ENCODE assay signal across 1 mouse cellular context in genomic region chr2:91101124-91101740, GRCm38 (mm10).
A peak's percentile ranks its signal among the peaks of the same experiment; 100 is the strongest.
TF ChIP-seq lines count a peak whose summit lies in the region.

No protein-coding gene starts in this region.

TF ChIP-seq in MEL, 35 proteins besides CTCF, POLR2A, EP300 and RAD21 (continued from another document):
- TF ChIP-seq BHLHE40 (IDR thresholded peaks at IDR 0.05; ENCODE audit: borderline replicate concordance, low read depth, low read length): no peak
- no peak for TF ChIP-seq MAX (IDR thresholded peaks at IDR 0.05; ENCODE audit: low read length)
- TF ChIP-seq ZKSCAN1 (IDR thresholded peaks at IDR 0.05; ENCODE audit: low read depth, low read length): no peak
- TF ChIP-seq MAZ (IDR thresholded peaks at IDR 0.05; ENCODE audit: low read depth, low read length): peak; percentile 79
- peak; percentile 97 for TF ChIP-seq SMC3 (IDR thresholded peaks at IDR 0.05; ENCODE audit: low read depth, low read length)
- TF ChIP-seq JUND (IDR thresholded peaks at IDR 0.05; ENCODE audit: low read depth, low read length): no peak
- TF ChIP-seq TCF12 (IDR thresholded peaks at IDR 0.05; ENCODE audit: low read depth, low read length): 0 out of 2 replicates have a peak, but pooled peaks have one; percentile 9
- TF ChIP-seq POLR2AphosphoS2 (IDR thresholded peaks at IDR 0.05; ENCODE audit: low read length): no peak
- no peak for TF ChIP-seq NELFE (IDR thresholded peaks at IDR 0.05; ENCODE audit: low read depth, low read length)
- TF ChIP-seq CHD1 (IDR thresholded peaks at IDR 0.05; ENCODE audit: low read depth, low read length): no peak
- TF ChIP-seq KAT2A (conservative IDR thresholded peaks at IDR 0.05; ENCODE audit: low read depth, low read length): no peak
- peak; percentile 27; the same call in 1 of the 2 replicates for TF ChIP-seq MXI1 (IDR thresholded peaks at IDR 0.05; ENCODE audit: low read depth, low read length)
- TF ChIP-seq TAL1 (IDR thresholded peaks at IDR 0.05; ENCODE audit: low read length): no peak
- TF ChIP-seq POLR2AphosphoS5 (IDR thresholded peaks at IDR 0.05; ENCODE audit: borderline replicate concordance, low read depth, low read length): no peak
- TF ChIP-seq MYC (IDR thresholded peaks at IDR 0.05; ENCODE audit: low read depth, low read length): no peak
- TF ChIP-seq USF2 (IDR thresholded peaks at IDR 0.05; ENCODE audit: borderline replicate concordance in 1 of 2, insufficient read depth in 1 of 2, low read depth in 1 of 2, low read length in 2 of 2): no peak
- TF ChIP-seq ZC3H11A (IDR thresholded peaks at IDR 0.05; ENCODE audit: low read depth, low read length): peak; percentile 94
- TF ChIP-seq MEF2A (IDR thresholded peaks at IDR 0.05; ENCODE audit: extremely low read depth, insufficient replicate concordance, low read depth, low read length, poor library complexity, severe bottlenecking): no peak
- peak; percentile 44; the same call in 1 of the 2 replicates for TF ChIP-seq HCFC1 (IDR thresholded peaks at IDR 0.05; ENCODE audit: low read depth, low read length)
- no peak for TF ChIP-seq UBTF (IDR thresholded peaks at IDR 0.05; ENCODE audit: borderline replicate concordance, insufficient read depth, low read depth, low read length)
- no peak for TF ChIP-seq MYB (IDR thresholded peaks at IDR 0.05; ENCODE audit: low read depth, low read length)
- peak; percentile 74 for TF ChIP-seq SIN3A (IDR thresholded peaks at IDR 0.05; ENCODE audit: low read length)
- peak; percentile 64 for TF ChIP-seq GATA1 (IDR thresholded peaks at IDR 0.05; ENCODE audit: low read depth, low read length)
